Mouse (Mus musculus) myocyte (in vitro differentiated cells): ENCODE measurements around the gene Ago4. TPM values are rescaled to one million over a fixed set of nuclear protein-coding genes. Genes with fewer than 3 reads are reported as not detected.

Experiments
- H3K27me3 ChIP-seq: one replicate; pipeline ENCODE4 v1.6.1; 2011; ENCODE audit not compliant: control insufficient read depth, insufficient read depth, insufficient read length
- H3K36me3 ChIP-seq: one replicate; pipeline ENCODE4 v1.6.1; 2011; ENCODE audit not compliant: control insufficient read depth, insufficient read depth
- H3K4me2 ChIP-seq: one replicate; pipeline ENCODE4 v1.6.1; 2011; ENCODE audit warnings: low read depth, control low read depth
- H3K4me3 ChIP-seq: one replicate; pipeline ENCODE4 v1.5.1; 2011; ENCODE audit warnings: mild to moderate bottlenecking, control low read depth, moderate library complexity
- H3K79me2 ChIP-seq: one replicate; pipeline ENCODE4 v1.6.1; 2011; ENCODE audit not compliant: control insufficient read depth, insufficient read depth
- H3ac ChIP-seq: one replicate; pipeline ENCODE4 v1.6.1; 2011; ENCODE audit not compliant: control insufficient read depth, insufficient read length
- CEBPB ChIP-seq: IDR thresholded peaks from 2 replicates; pipeline ENCODE4 v1.6.1; 2011; ENCODE audit warnings: mild to moderate bottlenecking, moderate library complexity; ENCODE audit not compliant: poor library complexity, insufficient read depth, severe bottlenecking
- E2F4 ChIP-seq: IDR thresholded peaks from one replicate; pipeline ENCODE4 v1.6.1; 2011; ENCODE audit warnings: mild to moderate bottlenecking, control low read depth, moderate library complexity; ENCODE audit not compliant: insufficient read depth
- MAX ChIP-seq: IDR thresholded peaks from one replicate; pipeline ENCODE4 v1.6.1; 2011; ENCODE audit warnings: low read depth, mild to moderate bottlenecking, control low read depth
- MYOD1 ChIP-seq, 3 experiments: IDR thresholded peaks; one replicate each; pipeline ENCODE4 v1.6.1; 2011; ENCODE audit warnings: control low read depth in 2 of 3, low read depth in 2 of 3, mild to moderate bottlenecking in 2 of 3, moderate library complexity in 1 of 3; ENCODE audit not compliant: insufficient read length in 2 of 3, control insufficient read depth in 1 of 3
- MYOG ChIP-seq, 3 experiments: IDR thresholded peaks; one replicate each; pipeline ENCODE4 v1.6.1; 2011; ENCODE audit warnings: control low read depth in 2 of 3, low read depth in 2 of 3, mild to moderate bottlenecking in 2 of 3; ENCODE audit not compliant: insufficient read length in 2 of 3, control insufficient read depth in 1 of 3, insufficient read depth in 1 of 3
- POLR2A ChIP-seq: IDR thresholded peaks from one replicate; pipeline ENCODE4 v1.6.1; 2011; ENCODE audit warnings: low read depth, mild to moderate bottlenecking, control low read depth, moderate library complexity; ENCODE audit not compliant: insufficient read length
- POLR2AphosphoS2 ChIP-seq: IDR thresholded peaks from one replicate; pipeline ENCODE4 v1.6.1; 2011; ENCODE audit warnings: low read depth, control low read depth; ENCODE audit not compliant: insufficient read length
- REST ChIP-seq: IDR thresholded peaks from one replicate; pipeline ENCODE4 v1.6.1; 2011; ENCODE audit warnings: mild to moderate bottlenecking, control low read depth, moderate library complexity; ENCODE audit not compliant: insufficient read depth, insufficient read length
- SRF ChIP-seq: IDR thresholded peaks from one replicate; pipeline ENCODE4 v1.6.1; 2011; ENCODE audit warnings: low read depth; ENCODE audit not compliant: control insufficient read depth, insufficient read length
- TCF12 ChIP-seq: IDR thresholded peaks from one replicate; pipeline ENCODE4 v1.6.1; 2011; ENCODE audit warnings: mild to moderate bottlenecking, control low read depth; ENCODE audit not compliant: poor library complexity, insufficient read depth, severe bottlenecking
- TCF3 ChIP-seq: IDR thresholded peaks from one replicate; pipeline ENCODE4 v1.6.1; 2011; ENCODE audit warnings: low read depth, control low read depth; ENCODE audit not compliant: insufficient read length
- USF1 ChIP-seq: IDR thresholded peaks from one replicate; pipeline ENCODE4 v1.6.1; 2011; ENCODE audit warnings: low read depth, mild to moderate bottlenecking, control low read depth, moderate library complexity
- polyA plus RNA-seq: library from polyadenylated mRNA; unstranded; fragments of >200 nt; fragmentation: generic; extraction: Trizol; gene quantifications from one replicate; pipeline ENCODE4 v1.2.1, GENCODE M21; 2012; ENCODE audit warnings: missing spikeins

The Ago4 gene
- polyA plus RNA-seq, 1 experiment = 0.02 TPM

DNA sequence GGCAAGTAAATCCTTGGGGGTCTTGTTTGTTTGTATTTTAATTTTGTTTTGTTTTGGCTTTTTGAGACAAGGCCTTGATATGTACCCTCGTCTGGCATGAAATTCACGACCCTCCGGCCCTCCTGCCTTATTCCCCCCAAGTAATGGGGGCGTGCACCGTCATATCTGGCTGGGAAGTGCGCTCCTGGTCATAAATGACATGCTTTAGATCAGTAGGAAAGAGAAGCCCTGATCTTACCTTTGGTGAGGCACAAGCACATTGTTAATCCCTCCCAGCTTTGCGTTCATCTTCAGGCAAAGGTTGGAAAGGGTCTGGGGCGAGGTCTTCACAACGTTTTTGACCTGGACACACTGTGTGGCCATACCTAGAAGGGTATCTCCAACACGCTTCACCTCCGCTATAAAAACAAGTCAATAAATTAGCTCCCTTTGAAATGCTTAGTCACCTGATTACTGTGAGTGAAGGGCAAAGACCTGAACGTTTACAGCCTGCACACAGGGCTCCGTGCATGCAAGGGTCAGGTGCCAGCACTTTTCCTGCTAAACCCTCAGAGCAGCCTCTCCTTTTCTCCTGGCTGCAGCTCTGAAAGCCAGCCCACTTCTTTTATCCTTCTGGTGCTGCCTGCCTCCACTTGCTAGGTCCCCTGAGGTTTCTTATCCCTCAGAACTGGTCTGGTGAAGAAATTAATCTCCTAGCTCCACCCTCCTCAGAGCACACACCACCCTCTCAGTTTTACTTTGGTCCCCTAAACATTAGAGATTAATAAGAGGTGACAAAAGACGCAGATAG lies 25.0 kb downstream of the Ago4 start:
- TF ChIP-seq E2F4 (no peak), POLR2A (no peak), SRF (no peak), MYOD1 (IDR thresholded peaks at IDR 0.05; ENCODE audit: control insufficient read depth in 1 of 3, insufficient read length in 2 of 3, low read depth in 2 of 3) (no peak), MAX (no peak), MYOG (IDR thresholded peaks at IDR 0.05; ENCODE audit: control insufficient read depth in 1 of 3, insufficient read depth in 1 of 3, insufficient read length in 2 of 3, low read depth in 2 of 3) (no peak), REST (no peak), TCF3 (no peak)
- no peaks in the 10 kb centered on the region for H3K36me3 ChIP-seq
- peaks cover 44% of the 10 kb centered on the region for H3K27me3 ChIP-seq
- no peak overlapping the region for H3K4me3 ChIP-seq
- H3K79me2 ChIP-seq = no peaks in the 10 kb centered on the region
- H3K4me2 ChIP-seq = no peak overlapping the region
- H3ac ChIP-seq = no peak overlapping the region

DNA sequence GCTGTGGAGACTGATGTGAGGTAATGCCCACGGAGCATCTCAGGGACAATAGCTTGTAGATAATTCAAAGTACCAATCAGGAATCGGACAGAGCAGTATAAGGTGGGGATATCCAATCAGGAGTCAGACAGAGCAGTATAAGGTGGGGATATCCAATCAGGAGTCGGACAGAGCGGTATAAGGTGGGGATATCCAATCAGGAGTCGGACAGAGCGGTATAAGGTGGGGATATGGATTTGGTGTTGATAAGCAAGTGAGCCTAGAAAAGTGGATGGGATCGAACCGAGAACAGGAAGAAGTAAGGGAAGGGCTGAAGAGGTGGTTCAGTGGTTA lies 30.3 kb downstream of the Ago4 start:
- Histone ChIP-seq H3K79me2 (no peaks in the 10 kb centered on the region), H3K36me3 (no peaks in the 10 kb centered on the region), H3ac (no peak overlapping the region), H3K4me2 (no peak overlapping the region), H3K4me3 (no peak overlapping the region), H3K27me3 (peaks cover 34% of the 10 kb centered on the region)
- TF ChIP-seq TCF3 (no peak), SRF (no peak), POLR2A (no peak), CEBPB (no peak), MYOD1 (IDR thresholded peaks at IDR 0.05; ENCODE audit: control insufficient read depth in 1 of 3, insufficient read length in 2 of 3, low read depth in 2 of 3) (no peak), E2F4 (no peak), TCF12 (no peak), POLR2AphosphoS2 (no peak)

DNA sequence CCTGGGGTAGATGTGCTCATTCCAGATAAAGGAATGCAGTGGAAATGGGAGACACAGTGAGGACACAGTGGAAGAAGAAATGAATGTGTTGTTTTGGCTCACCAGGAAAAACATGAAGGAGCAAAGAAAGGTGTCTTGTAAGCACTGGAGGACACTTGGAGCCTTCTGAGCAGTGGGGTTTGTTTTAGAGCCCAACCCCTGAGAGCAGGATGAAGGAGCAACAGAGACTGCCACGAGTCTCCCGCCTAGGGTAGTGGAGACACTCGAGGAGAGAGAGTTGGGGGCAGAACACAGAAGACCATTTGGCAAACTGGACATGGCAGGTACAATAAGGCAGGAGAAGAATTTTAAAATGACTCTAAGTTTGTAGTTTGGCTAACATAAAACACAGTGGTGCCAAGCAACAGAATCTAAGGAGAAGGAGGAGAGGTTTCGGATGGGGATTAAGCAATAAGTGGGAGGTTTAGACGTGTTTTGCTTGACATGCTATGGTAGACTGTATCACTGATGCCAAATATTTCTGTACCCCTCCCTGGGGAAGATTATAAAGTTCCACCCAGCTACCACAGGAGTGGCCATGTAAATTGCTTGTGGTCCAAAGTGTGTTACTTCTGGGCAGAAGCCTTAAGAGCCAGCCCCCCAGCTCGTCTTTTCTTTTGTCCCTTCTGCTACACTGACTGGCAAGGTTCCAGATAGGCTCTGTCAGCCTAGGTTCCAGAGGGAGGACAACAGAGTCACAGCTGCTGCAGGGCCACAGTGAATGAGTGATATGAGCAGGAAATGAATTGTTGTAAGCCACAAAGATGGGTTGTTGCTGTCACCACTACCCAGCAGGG lies 30.9 kb downstream of the Ago4 start:
- Histone ChIP-seq H3K79me2 (no peaks in the 10 kb centered on the region), H3K36me3 (no peaks in the 10 kb centered on the region)
- TF ChIP-seq POLR2AphosphoS2 (no peak), MYOG (IDR thresholded peaks at IDR 0.05; ENCODE audit: control insufficient read depth in 1 of 3, insufficient read depth in 1 of 3, insufficient read length in 2 of 3, low read depth in 2 of 3) (no peak), TCF3 (no peak), E2F4 (no peak), REST (no peak), TCF12 (no peak), POLR2A (no peak), MAX (no peak), USF1 (no peak), SRF (no peak), CEBPB (no peak), MYOD1 (IDR thresholded peaks at IDR 0.05; ENCODE audit: control insufficient read depth in 1 of 3, insufficient read length in 2 of 3, low read depth in 2 of 3) (no peak)

DNA sequence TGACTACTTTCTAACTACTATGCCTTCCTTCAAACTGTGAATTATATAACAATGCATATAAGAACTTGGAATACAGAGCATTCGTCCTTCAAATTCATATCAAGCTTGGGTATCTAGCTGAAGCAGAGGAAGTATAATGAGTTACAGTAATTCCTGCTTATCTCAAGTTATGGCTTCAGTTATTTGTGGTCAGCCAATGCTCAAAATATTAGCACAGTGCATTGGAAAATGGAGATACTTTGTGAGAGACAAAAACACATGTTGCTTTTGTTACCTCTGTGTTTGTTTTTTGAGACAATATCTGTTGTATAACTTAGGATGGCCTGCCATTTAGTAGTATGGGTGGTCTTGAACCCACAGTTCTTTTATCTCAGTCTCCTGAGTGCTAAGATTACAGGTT lies 34.7 kb downstream of the Ago4 start:
- no peak for TF ChIP-seq E2F4
- no peak for TF ChIP-seq USF1
- TF ChIP-seq CEBPB = no peak
- TF ChIP-seq SRF = no peak
- no peak for TF ChIP-seq POLR2A
- no peak for TF ChIP-seq REST
- no peak for TF ChIP-seq MAX
- TF ChIP-seq MYOG (IDR thresholded peaks at IDR 0.05; ENCODE audit: control insufficient read depth in 1 of 3, insufficient read depth in 1 of 3, insufficient read length in 2 of 3, low read depth in 2 of 3) = no peak
- TF ChIP-seq MYOD1 (IDR thresholded peaks at IDR 0.05; ENCODE audit: control insufficient read depth in 1 of 3, insufficient read length in 2 of 3, low read depth in 2 of 3) = no peak
- no peak for TF ChIP-seq POLR2AphosphoS2
- TF ChIP-seq TCF3 = no peak
- no peak for TF ChIP-seq TCF12
- Histone ChIP-seq H3K4me3 (no peak overlapping the region), H3K36me3 (no peaks in the 10 kb centered on the region), H3K4me2 (no peak overlapping the region), H3K27me3 (peaks cover 18% of the 10 kb centered on the region), H3ac (no peak overlapping the region), H3K79me2 (no peaks in the 10 kb centered on the region)

More for the DNA sequence above, 30.9 kb downstream of the Ago4 start:
- H3ac ChIP-seq = no peak overlapping the region
- H3K27me3 ChIP-seq = peaks cover 34% of the 10 kb centered on the region
- H3K4me3 ChIP-seq = no peak overlapping the region
- no peak overlapping the region for H3K4me2 ChIP-seq
